Mouse (Mus musculus) kidney, postnatal 10 days (tissue): ENCODE data around the gene Wnt10a.
"Not testable (repeated sequence)": the region's sequence is repeated elsewhere in the genome, so short reads cannot be mapped to it uniquely, and the experiment has no call there.

Source experiments
- DNase-seq: peaks from one replicate; pipeline ENCODE4 v3.0.0; 2021; ENCODE audit warnings: mixed read lengths

The Wnt10a gene

GRCm38 (mm10) chr1:74787846-74788245 is 3.5 kb upstream of the Wnt10a start:
- DNase-seq, result peak; percentile 88

DNA sequence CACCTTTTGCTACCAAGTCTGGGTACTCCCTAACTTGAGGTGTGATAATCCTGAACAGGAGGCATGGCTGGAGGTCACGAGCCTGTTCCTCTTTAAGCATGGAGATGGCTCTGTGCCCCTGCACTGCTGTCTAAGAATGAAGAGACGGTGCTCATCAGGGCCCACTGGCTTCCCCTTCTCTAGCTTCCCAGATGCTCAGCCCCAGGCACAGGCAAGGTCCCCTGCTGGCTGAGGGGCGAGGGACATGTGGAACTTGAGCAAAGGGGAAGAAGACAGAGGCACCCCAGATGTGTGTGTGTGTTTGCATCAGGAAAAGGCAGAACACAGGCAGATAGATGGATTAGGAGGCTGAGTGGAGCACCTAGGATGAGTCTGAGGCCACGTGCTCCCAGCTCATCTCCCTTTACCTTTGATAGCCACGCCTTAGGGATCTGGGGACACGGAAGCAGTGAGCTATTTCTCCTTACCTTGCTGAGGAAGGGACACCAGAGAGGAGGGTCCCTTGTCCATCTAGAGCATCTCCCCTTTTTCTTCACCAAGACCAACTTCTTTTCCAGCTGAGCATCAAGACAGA is 2.6 kb upstream of the Wnt10a start:
- no peak for DNase-seq

- DNase-seq, result no peak
Measured at GRCm38 (mm10) chr1:74790095-74790494, 1.2 kb upstream of the Wnt10a start.

- DNase-seq, result no peak
Measured at GRCm38 (mm10) chr1:74792831-74793660, 1.7 kb downstream of the Wnt10a start.

DNA sequence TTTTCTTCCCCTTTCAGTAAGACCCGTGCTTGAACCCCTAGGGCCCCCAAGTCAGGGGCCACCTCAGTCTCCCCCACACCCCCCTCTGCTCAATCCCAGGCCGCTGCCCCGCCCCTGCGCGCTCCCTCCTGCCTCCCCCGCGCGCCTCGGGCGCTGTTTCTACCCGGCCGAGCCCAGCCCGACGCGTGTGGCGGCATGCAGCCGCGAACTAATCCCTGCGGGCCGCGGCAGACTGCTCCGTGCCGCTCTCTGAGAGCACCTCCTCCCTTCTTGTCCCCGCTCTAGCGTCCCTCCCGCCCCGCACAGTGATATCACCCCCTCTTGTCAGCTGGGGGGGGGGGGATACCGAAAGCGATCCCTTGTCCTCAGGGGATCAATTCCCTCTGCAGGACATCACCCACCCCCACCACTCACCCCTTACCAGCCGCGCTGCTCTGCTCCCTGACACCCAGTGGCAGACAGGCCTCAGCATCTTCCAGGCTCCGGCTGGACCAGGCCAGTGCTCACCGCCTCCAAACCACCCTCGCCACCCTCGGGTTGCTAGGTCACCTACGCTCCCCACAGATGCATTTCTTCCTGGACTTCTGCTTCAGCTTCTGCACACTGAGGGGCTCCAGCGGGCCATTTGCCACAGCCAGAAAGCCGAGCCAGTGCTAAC is 3.3 kb downstream of the Wnt10a start:
- DNase-seq, result peak; percentile 66

DNA sequence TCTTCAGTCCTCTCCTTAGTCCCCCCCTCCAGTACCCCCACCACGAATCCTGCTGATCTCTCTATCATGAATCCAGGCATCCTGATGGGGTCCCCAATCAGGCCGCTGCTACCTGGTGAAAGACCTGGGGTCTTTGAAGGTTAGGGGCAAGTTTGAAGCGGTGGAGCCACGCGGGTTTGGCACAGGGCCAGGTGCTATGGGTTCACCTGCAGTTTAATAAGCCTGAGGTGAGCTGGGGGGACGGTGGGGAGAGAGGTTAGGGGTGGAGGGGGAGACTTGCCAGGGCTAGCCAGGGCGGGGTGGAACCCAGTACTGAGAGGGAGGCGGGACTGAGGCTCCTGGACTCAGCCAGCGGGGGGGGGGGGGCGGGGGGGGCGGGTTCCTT is 3.8 kb downstream of the Wnt10a start:
- DNase-seq, result no peak

DNA sequence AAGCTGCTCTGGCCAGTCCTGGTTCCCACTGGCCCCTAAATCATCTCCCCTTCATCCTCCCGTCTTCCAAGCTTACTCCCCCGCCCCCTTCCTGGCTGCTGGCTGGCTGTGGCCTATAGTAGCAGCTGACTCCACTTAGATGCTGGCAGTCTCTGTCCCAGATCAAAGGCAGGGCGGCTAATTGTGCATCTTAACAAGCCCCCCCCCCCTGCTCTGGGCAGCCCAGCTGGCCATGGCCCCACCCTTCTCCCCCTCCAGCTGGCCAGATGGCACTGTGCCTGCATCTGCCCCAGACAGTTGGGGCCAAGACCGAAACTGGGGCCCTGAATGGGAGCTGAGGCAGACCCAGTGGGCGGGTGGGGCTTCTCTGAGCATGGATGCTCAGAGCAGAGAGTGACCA is 6.1 kb downstream of the Wnt10a start:
- peak; percentile 82 for DNase-seq

GRCm38 (mm10) chr1:74800424-74800888 is 9.1 kb downstream of the Wnt10a start:
- DNase-seq, result no peak

- DNase-seq, result no peak
Measured at GRCm38 (mm10) chr1:74801631-74802140, 10.4 kb downstream of the Wnt10a start.

- peak; percentile 83 for DNase-seq
Measured at GRCm38 (mm10) chr1:74802795-74803656, 11.7 kb downstream of the Wnt10a start.

- DNase-seq, result no peak
Measured at GRCm38 (mm10) chr1:74804211-74804870, 13.0 kb downstream of the Wnt10a start.

DNA sequence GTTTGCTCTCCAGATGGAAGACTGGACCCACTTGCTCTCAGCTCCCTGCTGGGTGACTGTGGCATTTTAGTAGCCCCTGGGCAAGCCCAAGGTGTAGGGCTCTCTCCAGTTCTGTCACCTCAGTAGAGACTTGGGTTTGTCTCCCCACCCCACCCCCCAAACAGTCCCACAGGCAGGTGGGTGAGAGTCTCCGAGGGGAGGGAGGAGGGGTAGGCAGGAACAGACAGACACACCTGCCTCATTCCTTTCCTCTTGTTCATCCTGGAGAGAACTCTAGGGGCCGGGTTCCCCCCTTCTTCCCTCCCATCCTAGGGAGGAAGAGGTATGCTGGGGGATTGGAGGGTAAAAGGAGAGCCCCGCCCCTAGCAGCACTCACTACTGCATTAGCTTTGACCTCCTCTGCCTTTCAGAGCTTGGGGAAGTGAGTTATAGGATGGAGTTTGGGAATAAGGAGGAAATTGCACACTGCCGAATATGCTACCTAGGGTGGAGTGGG is 14.1 kb downstream of the Wnt10a start:
- no peak for DNase-seq

DNA sequence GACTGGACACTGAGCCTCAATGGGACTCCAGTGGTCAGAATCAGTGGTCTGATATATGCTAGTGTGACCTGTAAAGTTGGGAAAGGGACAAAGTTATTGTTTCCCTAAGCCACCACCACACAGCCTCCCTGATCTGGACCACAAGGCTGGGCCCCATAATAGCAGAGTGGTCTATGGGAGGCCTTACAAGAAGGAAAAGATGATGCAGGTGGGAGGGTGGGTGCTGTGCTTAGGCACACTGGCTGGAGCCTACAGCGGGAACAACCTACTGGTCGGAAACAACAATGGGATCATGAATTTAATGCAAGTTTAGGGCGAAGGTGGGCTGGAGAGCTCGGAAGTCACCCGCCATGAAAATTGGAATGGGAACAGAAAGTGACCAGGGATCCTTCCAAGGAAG is 14.5 kb downstream of the Wnt10a start:
- no peak for DNase-seq

- DNase-seq, result peak; percentile 52
Measured at GRCm38 (mm10) chr1:74806360-74807311, 15.3 kb downstream of the Wnt10a start.

- no peak for DNase-seq
Measured at GRCm38 (mm10) chr1:74807551-74808071, 16.3 kb downstream of the Wnt10a start.

DNA sequence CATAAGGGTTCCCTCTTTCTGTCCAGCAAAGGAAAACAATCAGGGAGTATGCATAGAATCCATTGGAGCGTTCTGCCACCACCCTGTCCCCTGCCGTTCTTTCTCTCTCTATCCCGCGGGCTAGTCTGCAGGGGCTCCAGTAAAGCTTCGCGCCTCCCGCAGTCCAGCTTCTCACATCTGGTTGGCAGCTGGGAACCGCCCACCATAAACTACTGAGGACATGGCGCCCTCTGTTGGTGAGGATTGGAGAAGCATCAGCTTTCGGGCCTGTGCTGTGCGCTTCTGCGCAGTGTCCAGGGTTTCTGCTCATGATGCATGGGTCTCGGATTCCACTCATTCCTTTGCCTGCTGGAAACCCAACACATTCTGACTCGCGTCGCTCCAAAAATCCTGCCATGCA is 16.8 kb downstream of the Wnt10a start:
- DNase-seq, result peak; percentile 96

GRCm38 (mm10) chr1:74809007-74809406 is 17.7 kb downstream of the Wnt10a start:
- DNase-seq, result peak; percentile 47

DNA sequence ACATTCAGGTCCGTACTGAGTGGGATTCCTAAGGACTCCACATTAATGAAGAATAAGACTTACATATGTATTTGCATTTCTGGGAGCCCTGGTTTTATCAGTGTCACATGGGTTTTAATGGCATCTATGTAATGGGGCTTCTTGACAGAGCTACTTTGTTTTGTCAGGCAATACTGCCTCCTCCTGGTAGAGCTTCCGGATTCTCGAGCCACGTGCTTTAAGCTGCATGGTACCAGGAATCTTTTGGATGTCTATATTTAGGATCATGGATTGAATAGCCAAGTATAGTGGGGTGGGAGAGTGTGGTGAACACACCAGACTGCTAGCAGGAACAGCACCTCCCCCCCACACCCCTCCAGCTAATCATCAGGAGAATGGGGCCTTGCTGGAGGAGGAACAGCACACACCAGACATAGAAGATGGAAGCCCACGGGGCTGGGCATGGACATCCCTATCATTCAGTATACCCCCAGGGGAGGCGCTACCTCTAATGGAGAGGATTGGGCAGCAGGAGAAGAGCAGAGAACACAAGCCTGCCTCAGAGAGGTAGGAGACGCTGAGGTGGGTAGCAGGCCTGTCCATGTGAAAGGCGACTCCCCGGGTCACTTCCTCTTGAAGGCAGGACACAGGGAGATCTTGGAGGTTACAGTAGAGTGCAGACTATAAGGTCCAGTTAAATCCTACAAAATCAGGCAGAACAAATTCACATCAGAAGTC is 23.8 kb downstream of the Wnt10a start:
- DNase-seq, result no peak

GRCm38 (mm10) chr1:74815965-74816364 is 24.6 kb downstream of the Wnt10a start:
- DNase-seq, result not testable (repeated sequence)
